Mouse (Mus musculus) liver, embryonic 14.5 days (tissue): ENCODE results near the gene Elavl2.

Source experiments
- CTCF ChIP-seq: IDR thresholded peaks from 2 replicates; pipeline ENCODE4 v1.5.1; 2016; ENCODE audit warnings: antibody characterized with exemption, low read depth, control low read depth
- EP300 ChIP-seq: IDR thresholded peaks from 2 replicates; pipeline ENCODE4 v1.6.1; 2016; ENCODE audit warnings: antibody characterized with exemption, low read depth

- TF ChIP-seq EP300: no peak
- no peak for TF ChIP-seq CTCF
Observed at GRCm38 (mm10) chr4:91238739-91239485, 161.7 kb downstream of the Elavl2 start.
